Mouse (Mus musculus) thymus, adult 2 months (tissue): ENCODE measurements around the gene Doc2a.

Source experiments
- CTCF ChIP-seq: fragments of 200-500 bp; IDR thresholded peaks from 2 replicates; pipeline ENCODE4 v1.5.1; 2012; ENCODE audit warnings: mild to moderate bottlenecking, control low read depth, low read length, moderate library complexity, borderline replicate concordance; ENCODE audit not compliant: control insufficient read depth, poor library complexity, insufficient read depth; ENCODE audit errors: extremely low read depth
- POLR2A ChIP-seq: fragments of 200-500 bp; IDR thresholded peaks from 2 replicates; pipeline ENCODE4 v1.6.1; 2012; ENCODE audit warnings: mild to moderate bottlenecking, low read length, control low read depth, moderate library complexity; ENCODE audit not compliant: control insufficient read depth, poor library complexity, insufficient read depth; ENCODE audit errors: extremely low read depth

GRCm38 (mm10) chr7:126847116-126847420 is at the start of gene Doc2a:
- TF ChIP-seq CTCF (no peak), POLR2A (no peak)
